Mouse (Mus musculus) mature B cell (primary cell): ENCODE measurements around the gene Cav3.

Experiments used
- in situ Hi-C: fragments of 300-500 bp; cut with MboI; formaldehyde crosslinking; loops from 2 replicates; pipeline ENCODE4 v1.14.3; 2019

Cav3 gene

DNA sequence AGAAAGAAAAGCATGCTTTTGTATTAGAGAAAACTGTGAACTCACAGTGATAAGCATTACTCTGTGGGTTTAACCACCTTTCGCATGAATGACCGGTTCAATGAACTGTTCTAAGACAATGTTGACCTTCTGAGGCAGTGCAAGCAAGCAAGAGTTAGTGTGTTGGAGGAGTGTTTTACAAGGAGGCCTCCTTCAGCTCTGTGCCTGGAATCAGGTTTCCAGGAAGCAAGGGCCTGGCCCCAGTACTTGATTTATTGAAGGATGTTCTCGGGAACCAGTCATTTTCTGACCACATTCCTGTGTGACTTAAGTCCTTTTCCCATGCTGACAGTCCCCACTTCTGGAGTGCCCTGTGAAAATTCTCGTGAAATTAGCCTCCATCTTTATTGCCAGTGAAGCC is 35.9 kb downstream of the Cav3 start:
- in situ Hi-C loops: no loop called here

DNA sequence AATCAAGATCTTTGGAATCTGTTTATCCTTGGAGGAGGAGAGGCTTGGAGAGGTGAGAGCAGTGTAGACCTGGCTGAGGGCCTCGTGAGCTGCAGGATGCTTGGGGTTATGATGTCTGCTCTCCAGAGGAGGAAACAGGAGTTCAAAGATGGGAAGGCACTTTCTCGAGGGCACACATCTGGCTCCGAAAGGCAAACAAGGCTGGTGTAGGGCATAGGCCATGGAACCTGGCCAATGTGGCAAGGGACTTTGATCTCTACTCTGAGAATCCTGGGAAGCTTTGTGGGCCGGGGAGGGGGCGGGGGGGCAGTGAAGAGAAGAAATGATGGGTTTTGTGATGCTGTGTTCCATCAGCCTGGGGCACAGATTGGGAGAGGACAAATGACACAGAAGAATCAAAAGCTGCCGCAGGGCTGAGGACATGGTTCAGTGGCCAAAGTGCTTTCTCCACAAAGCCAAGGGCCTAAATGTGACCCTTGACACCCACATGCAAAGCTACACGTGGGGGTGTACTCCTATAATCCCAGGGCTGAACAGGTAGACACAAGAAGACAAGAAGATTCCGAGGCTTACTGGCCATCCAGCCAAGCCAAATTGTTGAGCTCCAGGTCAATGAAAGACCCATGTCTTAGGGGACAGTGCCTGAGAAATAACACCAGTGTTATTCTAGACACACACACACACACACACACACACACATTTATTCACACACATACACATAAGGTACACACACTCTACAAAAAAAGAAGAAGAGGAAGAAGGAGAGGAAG is 37.2 kb downstream of the Cav3 start:
- in situ Hi-C loops: no loop called here

DNA sequence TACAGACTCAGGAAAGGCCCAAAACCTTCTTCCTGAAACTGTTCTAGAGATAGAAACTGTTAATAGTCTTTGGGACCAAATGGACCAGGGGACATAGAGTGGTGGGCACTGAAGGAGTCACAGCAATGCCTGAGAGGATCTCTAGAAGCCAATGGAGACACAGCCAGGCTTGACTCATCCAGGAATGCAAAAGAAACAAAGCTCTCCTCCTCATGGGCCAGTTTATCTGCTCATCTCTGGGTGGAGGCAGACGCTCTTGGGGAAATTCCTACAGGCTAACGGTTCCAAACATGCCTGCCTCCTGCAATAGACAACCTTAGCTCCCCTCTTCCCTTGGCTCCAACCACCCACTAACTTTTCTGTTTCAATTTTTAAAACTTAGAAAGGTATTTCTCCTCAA is 38.2 kb downstream of the Cav3 start:
- in situ Hi-C loops: no loop called here

DNA sequence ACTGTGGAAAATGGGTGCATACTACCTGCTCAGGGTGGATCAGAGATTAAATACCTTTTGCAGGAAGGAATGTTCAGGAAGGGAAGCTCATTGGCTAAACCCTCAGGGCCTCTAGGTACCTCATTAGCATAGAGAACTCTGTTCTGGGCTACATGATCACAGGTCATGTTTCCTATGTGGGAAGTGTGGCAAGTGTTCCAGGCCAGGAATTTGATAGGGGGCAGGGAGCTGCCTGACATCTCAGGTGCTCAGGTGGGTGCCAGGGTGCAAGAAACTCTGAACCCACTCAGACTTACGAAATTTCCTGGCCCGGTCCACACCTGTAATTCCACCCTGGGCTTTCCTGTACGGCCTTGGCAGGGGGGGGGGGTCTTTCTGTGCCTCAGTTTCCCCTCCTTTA is 39.4 kb downstream of the Cav3 start:
- in situ Hi-C loops: no loop called here

DNA sequence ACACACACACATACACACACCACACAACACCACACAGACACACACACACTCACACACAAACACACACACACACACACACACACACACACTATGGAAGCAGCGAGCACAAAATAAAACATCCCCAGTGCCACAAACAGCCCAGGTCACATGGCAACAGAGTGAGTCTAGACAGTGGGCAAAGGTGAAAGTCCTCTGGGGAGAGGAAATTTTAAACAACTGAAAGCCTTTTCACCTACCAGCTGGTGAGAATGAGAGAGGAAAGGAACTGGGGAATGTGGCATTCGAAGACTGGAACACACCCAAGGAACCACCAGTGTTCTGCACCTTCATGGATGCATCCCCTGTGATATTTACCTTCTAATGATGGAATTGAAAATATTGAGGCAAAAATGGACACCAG is 40.2 kb downstream of the Cav3 start:
- in situ Hi-C loops: no loop called here

DNA sequence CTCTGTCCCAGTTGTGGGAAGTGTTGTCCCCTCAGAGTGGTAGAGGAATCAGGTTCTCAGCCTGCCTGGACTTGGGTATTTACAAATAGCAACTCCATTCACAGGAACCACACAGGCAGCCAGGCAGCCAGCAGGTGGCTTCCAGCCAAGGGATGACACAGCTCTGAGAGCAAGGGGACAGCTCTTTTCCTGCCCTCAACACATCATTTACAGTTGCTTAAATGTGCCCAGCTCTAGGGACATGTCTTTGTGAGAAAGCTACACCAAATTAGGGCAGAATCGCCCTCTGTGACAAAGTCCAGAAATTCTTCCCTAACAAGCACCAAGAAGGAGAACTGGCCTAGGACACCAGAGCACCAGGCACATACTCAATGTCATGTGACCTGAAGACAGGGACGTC is 41.9 kb downstream of the Cav3 start:
- in situ Hi-C loops: no loop called here

DNA sequence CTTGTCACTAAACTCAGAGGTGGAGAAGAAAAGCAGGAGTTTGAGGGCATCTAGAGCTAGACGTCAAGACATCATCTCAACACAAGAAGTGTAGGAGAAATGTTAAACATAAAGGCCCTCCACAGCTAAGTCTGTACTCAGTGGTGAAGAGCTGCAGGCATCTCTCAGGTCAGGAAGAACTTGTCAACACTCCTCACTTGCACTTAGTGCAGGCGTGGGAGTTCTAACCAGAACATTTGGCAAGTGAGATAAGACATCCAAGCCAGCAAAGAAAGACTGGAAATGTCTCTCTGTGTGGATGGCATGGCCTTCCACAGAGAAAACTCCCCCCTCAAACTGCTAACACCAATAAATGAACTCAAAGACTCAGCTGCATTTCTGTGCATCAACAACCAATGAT is 48.3 kb downstream of the Cav3 start:
- in situ Hi-C loops: no loop called here

DNA sequence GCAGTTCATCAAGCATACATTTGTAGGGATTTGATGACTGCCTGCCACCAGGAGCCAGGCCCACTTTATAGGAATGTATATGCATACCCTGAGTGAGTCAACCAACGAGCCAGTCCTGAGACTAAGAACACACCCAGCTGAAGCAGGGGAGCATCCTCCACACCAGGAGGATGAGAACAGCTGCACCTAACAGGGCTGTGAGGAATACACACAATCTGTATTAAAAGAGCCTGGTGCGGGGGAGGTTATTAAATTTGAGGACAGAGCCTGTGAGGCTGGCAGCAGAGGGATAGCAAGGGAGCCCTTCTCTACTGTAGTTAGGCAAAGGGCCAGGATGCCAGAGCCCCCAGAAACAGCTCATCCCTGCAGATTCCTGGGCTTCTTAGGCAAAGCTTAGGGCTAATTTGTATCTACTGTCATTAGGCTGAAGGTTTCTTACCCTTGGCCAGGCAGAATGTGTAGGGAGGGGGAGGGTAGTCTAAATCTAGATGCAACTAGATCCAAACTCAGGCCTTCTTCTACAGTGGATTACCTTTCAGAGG is 50.4 kb downstream of the Cav3 start:
- in situ Hi-C loops: no loop called here

DNA sequence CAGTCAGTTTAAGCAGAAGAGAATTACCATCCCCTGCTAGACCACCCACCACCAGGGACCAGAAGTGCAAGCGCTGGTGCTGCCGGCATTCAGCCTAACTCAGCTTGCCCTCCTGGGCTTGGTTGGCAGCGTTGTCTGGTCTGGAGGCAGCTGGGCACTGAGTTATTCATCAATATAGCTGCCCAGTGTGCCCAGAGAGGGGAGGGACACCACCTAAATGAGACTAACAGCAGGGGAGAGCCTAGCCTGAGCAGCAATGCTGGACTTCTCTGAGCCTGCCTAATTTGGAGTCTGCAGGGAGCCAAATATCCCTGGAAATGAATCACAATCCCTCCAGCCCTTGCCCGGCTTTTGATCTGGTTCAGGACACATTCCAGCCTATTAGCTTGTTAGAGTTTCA is 51.0 kb downstream of the Cav3 start:
- in situ Hi-C loops: no loop called here

DNA sequence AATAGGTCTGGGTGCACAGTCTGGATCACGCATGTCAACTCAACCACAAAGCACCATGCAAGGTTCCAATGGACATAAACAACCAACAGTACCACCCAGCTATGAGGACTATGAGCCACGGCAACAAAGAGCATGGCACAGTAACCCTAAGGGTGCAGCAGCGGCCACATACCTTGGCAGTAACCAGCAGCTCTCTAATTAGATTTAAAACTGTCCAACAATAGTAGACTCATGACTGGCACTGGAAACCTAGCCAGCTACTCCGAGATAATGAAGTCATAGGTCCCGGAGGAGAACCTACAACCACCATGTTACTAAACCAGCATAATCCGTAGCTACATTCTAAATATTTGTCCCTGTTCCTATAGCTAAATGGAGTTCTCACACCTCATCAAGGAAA is 55.3 kb downstream of the Cav3 start:
- in situ Hi-C loops: no loop called here

DNA sequence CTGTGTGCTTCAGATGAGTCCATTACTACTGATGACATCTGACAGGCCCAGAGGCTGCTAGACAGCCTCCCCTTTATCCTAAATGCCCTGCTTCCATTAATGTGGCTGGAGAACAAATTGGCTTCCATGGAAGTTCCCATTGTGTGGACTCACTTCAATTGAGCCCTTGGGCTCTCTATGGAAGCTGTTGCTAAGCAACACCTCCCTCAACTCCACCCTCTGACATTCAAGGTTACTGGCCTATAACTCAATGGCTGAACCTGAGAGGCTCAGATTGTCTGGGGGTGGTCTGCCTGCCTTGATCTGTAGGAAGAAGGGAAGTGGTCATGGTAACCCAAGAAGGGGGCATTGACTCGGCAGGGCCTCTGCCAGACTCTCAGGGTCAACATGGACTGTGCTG is 57.2 kb downstream of the Cav3 start:
- in situ Hi-C loops: no loop called here

DNA sequence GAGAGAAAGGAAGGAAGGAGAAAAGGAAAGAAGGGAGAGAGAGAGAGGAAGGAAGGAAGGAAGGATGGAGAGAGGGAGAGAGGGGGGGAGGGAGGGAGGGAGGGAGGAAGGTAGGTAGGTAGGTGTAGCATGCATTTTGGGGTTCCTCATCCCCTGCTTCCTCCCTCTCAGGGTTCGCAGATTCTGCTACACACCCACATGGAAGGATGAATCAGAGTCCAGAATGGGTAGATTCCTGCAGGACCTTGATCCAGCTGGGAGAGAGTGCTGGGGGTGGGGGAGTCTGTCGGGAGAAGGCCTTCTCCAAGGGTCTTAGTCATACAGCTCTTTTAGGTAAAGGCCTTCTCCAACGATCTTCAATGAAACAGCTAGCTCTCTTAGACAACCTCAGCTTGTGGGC is 58.3 kb downstream of the Cav3 start:
- in situ Hi-C loops: no loop called here

DNA sequence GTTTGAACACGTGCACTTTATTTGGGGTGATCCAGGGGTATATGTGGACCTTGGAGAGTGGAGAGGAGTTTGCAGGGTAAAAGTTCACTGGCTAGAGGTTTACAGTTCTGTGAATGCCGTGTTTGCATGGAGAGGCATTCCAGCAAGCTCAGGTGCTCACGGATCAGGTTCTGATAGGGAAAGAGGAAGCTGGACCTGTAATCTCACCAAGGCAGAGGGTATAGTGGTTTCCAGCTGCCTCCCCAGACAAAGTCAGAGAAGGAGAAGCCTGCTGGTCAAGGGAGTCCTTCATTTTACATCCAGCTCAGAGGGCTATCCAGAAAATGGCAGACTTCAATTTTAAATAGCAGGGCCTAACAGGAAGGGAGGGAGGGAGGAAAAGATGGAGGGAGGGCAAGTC is 58.7 kb downstream of the Cav3 start:
- in situ Hi-C loops: no loop called here
